In genomic region chr3:28780511-28780910, GRCm38 (mm10) we compare ENCODE assay signal across 8 mouse cellular contexts. TPM values are rescaled to one million over a fixed set of nuclear protein-coding genes. Genes with fewer than 3 reads are reported as not detected.
A peak's percentile ranks its signal among the peaks of the same experiment; 100 is the strongest.
DNase-seq lines count a peak whose midpoint lies in the region; ATAC-seq and TF ChIP-seq lines count a peak whose summit lies in the region.

No protein-coding gene starts in this region.

- ATAC-seq in heart, postnatal 0 days (ENCODE audit: insufficient read depth, low read depth), result no peak
- ATAC-seq in hindbrain, postnatal 0 days, result no peak
- peak; percentile 35 for ATAC-seq in midbrain, embryonic 13.5 days

- no peak overlapping the region for H3K4me3 ChIP-seq in heart, postnatal 0 days (ENCODE audit: low read depth, low read length)
- peak overlapping the region; percentile 11; the same call in 1 of the 2 replicates for H3K4me3 ChIP-seq in cortical plate, adult 2 months (ENCODE audit: insufficient read depth, low read length)
- H3K4me3 ChIP-seq in hindbrain, postnatal 0 days (ENCODE audit: low read length), result peak overlapping the region; percentile 83
- peak overlapping the region; percentile 73 for H3K4me3 ChIP-seq in midbrain, embryonic 13.5 days (replicated peaks)

- H3K36me3 ChIP-seq in heart, postnatal 0 days (replicated peaks; ENCODE audit: control insufficient read depth, insufficient read depth, low read length), result no peaks in the 10 kb centered on the region
- no peaks in the 10 kb centered on the region for H3K36me3 ChIP-seq in hindbrain, postnatal 0 days (ENCODE audit: insufficient read depth, low read length)
- no peaks in the 10 kb centered on the region for H3K36me3 ChIP-seq in midbrain, embryonic 13.5 days

- peaks cover 10% of the 10 kb centered on the region; the same call in 1 of the 2 replicates for H3K4me1 ChIP-seq in heart, postnatal 0 days (ENCODE audit: control insufficient read depth, insufficient read depth)
- H3K4me1 ChIP-seq in cortical plate, adult 2 months (ENCODE audit: control insufficient read depth, insufficient read depth, low read length), result 0 out of 2 replicates have a peak, but pooled peaks cover 1% of the 10 kb centered on the region
- H3K4me1 ChIP-seq in hindbrain, postnatal 0 days (ENCODE audit: insufficient read depth, low read length), result peaks cover 4% of the 10 kb centered on the region; the same call in 1 of the 2 replicates
- H3K4me1 ChIP-seq in midbrain, embryonic 13.5 days (replicated peaks), result peaks cover 19% of the 10 kb centered on the region

- peak overlapping the region; percentile 99 for H3K4me2 ChIP-seq in heart, postnatal 0 days (ENCODE audit: low read depth, low read length)
- H3K4me2 ChIP-seq in hindbrain, postnatal 0 days (ENCODE audit: low read depth, low read length), result peak overlapping the region; percentile 100
- H3K4me2 ChIP-seq in midbrain, embryonic 13.5 days (replicated peaks), result peak overlapping the region; percentile 92

- H3K9me3 ChIP-seq in heart, postnatal 0 days (replicated peaks; ENCODE audit: control insufficient read depth, low read length), result no peaks in the 10 kb centered on the region
- H3K9me3 ChIP-seq in hindbrain, postnatal 0 days (ENCODE audit: low read length), result no peaks in the 10 kb centered on the region
- no peaks in the 10 kb centered on the region for H3K9me3 ChIP-seq in midbrain, embryonic 13.5 days

- no peak for DNase-seq in heart, postnatal 0 days (ENCODE audit: low spot score)
- no peak for DNase-seq in heart, postnatal 36 days
- DNase-seq in hindbrain, postnatal 0 days (ENCODE audit: low spot score), result no peak
- no peak for DNase-seq in ovary, adult 18-20 months (ENCODE audit: low spot score)
- no peak for DNase-seq in cerebellum, adult 9-10 months
- DNase-seq in spleen, postnatal 36 days (ENCODE audit: low spot score in 2 of 2), result no peak

- no peak overlapping the region for H3K9ac ChIP-seq in heart, postnatal 0 days (replicated peaks; ENCODE audit: low read depth, low read length)
- H3K9ac ChIP-seq in hindbrain, postnatal 0 days (replicated peaks; ENCODE audit: low read length), result no peak overlapping the region
- H3K9ac ChIP-seq in midbrain, embryonic 13.5 days (replicated peaks), result no peak overlapping the region

- TF ChIP-seq CTCF in heart, postnatal 0 days (IDR thresholded peaks at IDR 0.05; ENCODE audit: low read depth), result no peak
- TF ChIP-seq CTCF in cortical plate, adult 2 months (IDR thresholded peaks at IDR 0.05; ENCODE audit: extremely low read depth, insufficient read depth, low read length), result no peak
- no peak for TF ChIP-seq CTCF in hindbrain, postnatal 0 days (IDR thresholded peaks at IDR 0.05; ENCODE audit: low read depth)

- H3K27me3 ChIP-seq in heart, postnatal 0 days (ENCODE audit: control insufficient read depth, insufficient read depth, low read length), result no peaks in the 10 kb centered on the region
- no peaks in the 10 kb centered on the region for H3K27me3 ChIP-seq in hindbrain, postnatal 0 days (ENCODE audit: insufficient read depth, low read length)
- peaks cover 15% of the 10 kb centered on the region; the same call in 1 of the 2 replicates for H3K27me3 ChIP-seq in midbrain, embryonic 13.5 days

- intact Hi-C loops in heart, postnatal 36 days (cut with DNase I), result loop anchor here (2.0 kb wide), 1 partner anchor 24 kb away; the partner anchor contains the start of gene Rpl22l1

- no peak for TF ChIP-seq EP300 in heart, postnatal 0 days (IDR thresholded peaks at IDR 0.05; ENCODE audit: low read depth)

- no peak overlapping the region for H3K27ac ChIP-seq in heart, postnatal 0 days (ENCODE audit: low read depth)
- no peak overlapping the region for H3K27ac ChIP-seq in cortical plate, adult 2 months (ENCODE audit: insufficient read depth, low read length)
- H3K27ac ChIP-seq in hindbrain, postnatal 0 days, result no peak overlapping the region
- no peak overlapping the region for H3K27ac ChIP-seq in midbrain, embryonic 13.5 days

- 76% methylated on average over 9 of the region's 9 CpGs for WGBS in heart, postnatal 0 days
- WGBS in hindbrain, postnatal 0 days, result 71% methylated on average over 9 of the region's 9 CpGs
- 81% methylated on average over 9 of the region's 9 CpGs for WGBS in midbrain, embryonic 13.5 days

- no peak for TF ChIP-seq POLR2A in cortical plate, adult 2 months (IDR thresholded peaks at IDR 0.05; ENCODE audit: extremely low read depth, insufficient read depth, low read length)

RNA-seq across cellular contexts. Expression of gene Eif5a2, which starts 0.6 kb away (rescaled TPM):
- 5.2 and 10.5 TPM in 2 replicates for total RNA-seq in heart, postnatal 0 days (2014; rRNA removed; ENCODE audit: low replicate concordance)
- polyA plus RNA-seq in heart, postnatal 0 days (2015; fragmentation: Nextera tagmentation; extraction: Ambion mirVana), result 4.4 and 5.9 TPM in 2 replicates
- total RNA-seq in heart, postnatal 36 days (2021), result 1 to 10 TPM; 1.3 to 1.4 TPM
- 24.6 and 26.2 TPM in 2 replicates for polyA plus RNA-seq in cortical plate, adult 2 months (2012; rRNA removed)
- total RNA-seq in hindbrain, postnatal 0 days (2014; rRNA removed), result 23.9 and 26.9 TPM in 2 replicates
- polyA plus RNA-seq in hindbrain, postnatal 0 days (2015; fragmentation: Nextera tagmentation; extraction: Ambion mirVana), result 10.0 and 10.7 TPM in 2 replicates
- polyA plus RNA-seq in midbrain, embryonic 13.5 days (2015; fragmentation: Nextera tagmentation; extraction: Ambion mirVana), result 8.7 and 9.4 TPM in 2 replicates

RNA-seq across cellular contexts. Expression of gene Rpl22l1, which starts 24.7 kb away (rescaled TPM):
- 106 and 109 TPM in 2 replicates for total RNA-seq in heart, postnatal 0 days (2014; rRNA removed; ENCODE audit: low replicate concordance)
- polyA plus RNA-seq in heart, postnatal 0 days (2015; fragmentation: Nextera tagmentation; extraction: Ambion mirVana), result 186 and 201 TPM in 2 replicates
- 10 to 100 TPM; 85.9 to 94.4 TPM for total RNA-seq in heart, postnatal 36 days (2021)
- polyA plus RNA-seq in cortical plate, adult 2 months (2012; rRNA removed), result 156 and 163 TPM in 2 replicates
- total RNA-seq in hindbrain, postnatal 0 days (2014; rRNA removed), result 116 and 157 TPM in 2 replicates
- 341 and 391 TPM in 2 replicates for polyA plus RNA-seq in hindbrain, postnatal 0 days (2015; fragmentation: Nextera tagmentation; extraction: Ambion mirVana)
- 233 and 254 TPM in 2 replicates for polyA plus RNA-seq in midbrain, embryonic 13.5 days (2015; fragmentation: Nextera tagmentation; extraction: Ambion mirVana)
